Mouse (Mus musculus) skeletal muscle tissue, postnatal 0 days (tissue): Measurements from ENCODE around the gene Ankle2. TPM values are rescaled to one million over a fixed set of nuclear protein-coding genes. Genes with fewer than 3 reads are reported as not detected.

Experiments used
- polyA plus RNA-seq: library from polyadenylated mRNA; unstranded; fragments of >200 nt; fragmentation: Nextera tagmentation; extraction: Ambion mirVana; gene quantifications from 2 replicates; pipeline ENCODE4 v1.2.1, GENCODE M21; 2015

Ankle2 gene
- polyA plus RNA-seq: 14.5 and 15.8 TPM in 2 replicates

DNA sequence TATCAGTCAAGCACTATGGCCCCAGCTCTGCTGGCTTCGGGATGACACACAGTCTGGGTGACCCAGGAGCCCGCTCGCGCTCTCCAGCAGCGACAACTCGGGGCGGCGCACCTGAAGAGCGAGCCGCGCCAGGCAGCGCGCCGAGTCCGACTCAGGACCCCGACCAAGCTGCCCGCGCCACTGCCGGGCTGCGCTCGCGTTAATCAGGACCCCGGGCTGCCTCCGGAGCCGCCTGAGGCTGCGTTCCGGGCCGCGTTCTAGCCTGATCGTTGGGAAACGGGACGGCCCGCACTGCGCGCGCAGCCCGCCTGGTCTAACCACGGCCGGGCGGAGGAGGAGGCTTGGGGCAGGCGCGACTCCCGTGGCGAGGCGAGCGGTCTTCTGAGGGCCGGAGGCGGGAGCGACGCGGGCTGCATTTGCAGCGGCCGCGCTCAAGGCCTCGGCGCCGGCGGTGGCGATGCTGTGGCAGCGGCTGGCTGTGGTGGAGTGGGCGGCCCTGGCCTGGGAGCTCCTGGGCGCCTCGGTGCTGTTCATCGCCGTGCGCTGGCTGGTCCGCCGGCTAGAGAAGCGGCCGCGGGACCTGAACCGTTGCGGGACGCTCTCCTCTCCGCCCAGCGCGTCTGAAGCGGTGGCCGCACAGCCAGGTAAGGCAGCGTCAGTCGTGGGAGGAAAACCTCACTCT is at the start of gene Ankle2:
Gene Ankle2, plus strand, starts transcription at position 225 of the 682 bp plus-strand sequence.

GRCm38 (mm10) chr5:110269141-110270101 is 38.6 kb downstream of the Ankle2 start, which contains the start of gene Pgam5:
Gene Pgam5, minus strand, starts transcription at chr5:110269913.

GRCm38 (mm10) chr5:110285770-110286445 is 55.1 kb downstream of the Ankle2 start, which contains the start of the genes Pxmp2 and Pole:
Gene Pxmp2, minus strand, starts transcription at chr5:110286186.
Gene Pole, plus strand, starts transcription at chr5:110286306.

Other genes starting within 250 kb of the Ankle2 start
- gene Zfp932, start 234.5 kb upstream of the Ankle2 start, polyA plus RNA-seq: 11.1 TPM in 2 replicates
- 1.2 and 1.3 TPM in 2 replicates for gene Gm17655, start 158.5 kb upstream of the Ankle2 start, polyA plus RNA-seq
- 0.07 and 0.22 TPM in 2 replicates for gene Gm35315, start 136.6 kb upstream of the Ankle2 start, polyA plus RNA-seq
- gene Plcxd1, start 131.0 kb upstream of the Ankle2 start, polyA plus RNA-seq: 0.41 and 0.63 TPM in 2 replicates
- 16.2 and 18.0 TPM in 2 replicates for gene Gtpbp6, start 122.8 kb upstream of the Ankle2 start, polyA plus RNA-seq
- gene Zfp605, start 120.9 kb upstream of the Ankle2 start, polyA plus RNA-seq: 1.5 and 2.1 TPM in 2 replicates
- gene Chfr, start 95.2 kb upstream of the Ankle2 start, polyA plus RNA-seq: 16.7 and 16.9 TPM in 2 replicates
- gene Golga3, start 54.3 kb upstream of the Ankle2 start, polyA plus RNA-seq: 12.1 and 13.1 TPM in 2 replicates
- gene Pgam5, start 38.9 kb downstream of the Ankle2 start, polyA plus RNA-seq: 29.3 and 29.9 TPM in 2 replicates
- 31.1 and 31.2 TPM in 2 replicates for gene Pxmp2, start 55.2 kb downstream of the Ankle2 start, polyA plus RNA-seq
- gene Pole, start 55.3 kb downstream of the Ankle2 start, polyA plus RNA-seq: 3.4 and 3.5 TPM in 2 replicates
- gene P2rx2, start 112.2 kb downstream of the Ankle2 start, polyA plus RNA-seq: not detected in 2 replicates
- not detected in 2 replicates for gene Lrcol1, start 113.7 kb downstream of the Ankle2 start, polyA plus RNA-seq
- 6.8 and 9.2 TPM in 2 replicates for gene Fbrsl1, start 217.5 kb downstream of the Ankle2 start, polyA plus RNA-seq